Mouse (Mus musculus) hindbrain, embryonic 13.5 days (tissue): ENCODE results near the gene Slc38a9. TPM values are rescaled to one million over a fixed set of nuclear protein-coding genes. Genes with fewer than 3 reads are reported as not detected.

ENCODE experiments used
- ATAC-seq: fragments of 200-750 bp; cut with Nextera tagmentation; 2 replicates; pipeline ENCODE4 v1.8.0; 2017; ENCODE audit warnings: moderate TSS enrichment; ENCODE audit not compliant: low FRiP score
- H3K27ac ChIP-seq: fragments of 300-500 bp; sonication (generic); 2 replicates; pipeline ENCODE4 v1.5.1; 2015; ENCODE audit warnings: inconsistent platforms, mild to moderate bottlenecking, moderate library complexity
- H3K27me3 ChIP-seq: fragments of 300-500 bp; sonication (generic); 2 replicates; pipeline ENCODE4 v1.6.1; 2015; ENCODE audit warnings: mild to moderate bottlenecking, inconsistent platforms
- H3K36me3 ChIP-seq: fragments of 300-500 bp; sonication (generic); 2 replicates; pipeline ENCODE4 v1.6.1; 2015; ENCODE audit warnings: mild to moderate bottlenecking, inconsistent platforms
- H3K4me1 ChIP-seq: fragments of 300-500 bp; sonication (generic); replicated peaks from 2 replicates; pipeline ENCODE4 v1.6.1; 2015; ENCODE audit warnings: inconsistent platforms
- H3K4me2 ChIP-seq: fragments of 300-500 bp; sonication (generic); 2 replicates; pipeline ENCODE4 v1.6.1; 2015; ENCODE audit warnings: inconsistent platforms, mild to moderate bottlenecking, moderate library complexity
- H3K4me3 ChIP-seq: fragments of 300-500 bp; sonication (generic); 2 replicates; pipeline ENCODE4 v1.5.1; 2015; ENCODE audit warnings: mild to moderate bottlenecking, inconsistent platforms
- H3K9ac ChIP-seq: fragments of 300-500 bp; sonication (generic); 2 replicates; pipeline ENCODE4 v1.6.1; 2015; ENCODE audit warnings: mild to moderate bottlenecking, inconsistent platforms
- H3K9me3 ChIP-seq: fragments of 300-500 bp; sonication (generic); 2 replicates; pipeline ENCODE4 v1.6.1; 2016; ENCODE audit warnings: inconsistent platforms
- WGBS: fragments of 180-500 bp; shearing (Covaris S2); methylation state at CpG from one replicate; pipeline ENCODE4 v1.1.7; 2015; 5-methylcytosine and 5-hydroxymethylcytosine counted together
- polyA plus RNA-seq: library from polyadenylated mRNA; unstranded; fragments of >200 nt; fragmentation: Nextera tagmentation; extraction: Ambion mirVana; gene quantifications from 2 replicates; pipeline ENCODE4 v1.2.1, GENCODE M21; 2015

Gene Slc38a9
- polyA plus RNA-seq, 1 experiment from 2014 or later: 26.6 TPM

GRCm38 (mm10) chr13:112751454-112752308 lies 91.1 kb downstream of the Slc38a9 start:
- H3K9me3 ChIP-seq: no peaks in the 10 kb centered on the region
- no peaks in the 10 kb centered on the region for H3K36me3 ChIP-seq
- H3K4me3 ChIP-seq: no peak overlapping the region
- 0 out of 2 replicates have a peak, but pooled peaks have one; percentile 36 for ATAC-seq
- H3K4me1 ChIP-seq: peaks cover 23% of the 10 kb centered on the region
- H3K9ac ChIP-seq: no peak overlapping the region
- no peaks in the 10 kb centered on the region for H3K27me3 ChIP-seq
- WGBS: 37% methylated on average over 18 of the region's 18 CpGs
- H3K27ac ChIP-seq: no peak overlapping the region
- H3K4me2 ChIP-seq: peak overlapping the region; percentile 29; the same call in 1 of the 2 replicates

GRCm38 (mm10) chr13:112752309-112752975 lies 91.9 kb downstream of the Slc38a9 start:
- H3K27me3 ChIP-seq: no peaks in the 10 kb centered on the region
- no peaks in the 10 kb centered on the region for H3K9me3 ChIP-seq
- 83% methylated on average over 11 of the region's 11 CpGs for WGBS
- no peak overlapping the region for H3K4me2 ChIP-seq
- H3K27ac ChIP-seq: no peak overlapping the region
- H3K4me1 ChIP-seq: peaks cover 23% of the 10 kb centered on the region
- no peak overlapping the region for H3K9ac ChIP-seq
- no peaks in the 10 kb centered on the region for H3K36me3 ChIP-seq
- H3K4me3 ChIP-seq: no peak overlapping the region
- no peak for ATAC-seq

- no peak for ATAC-seq
These were observed 93.0 kb downstream of the Slc38a9 start for GRCm38 (mm10) chr13:112753522-112753921.

GRCm38 (mm10) chr13:112754871-112755270 lies 94.3 kb downstream of the Slc38a9 start:
- peaks cover 23% of the 10 kb centered on the region for H3K4me1 ChIP-seq
- no peaks in the 10 kb centered on the region for H3K36me3 ChIP-seq
- no peak overlapping the region for H3K4me2 ChIP-seq
- H3K27me3 ChIP-seq: no peaks in the 10 kb centered on the region
- no peak for ATAC-seq
- no peak overlapping the region for H3K9ac ChIP-seq
- no peaks in the 10 kb centered on the region for H3K9me3 ChIP-seq
- H3K27ac ChIP-seq: no peak overlapping the region
- H3K4me3 ChIP-seq: no peak overlapping the region
- WGBS: 34% methylated on average over 4 of the region's 4 CpGs

More at GRCm38 (mm10) chr13:112753522-112753921, 93.0 kb downstream of the Slc38a9 start:
- H3K27ac ChIP-seq: no peak overlapping the region
- H3K4me3 ChIP-seq: no peak overlapping the region
- H3K9me3 ChIP-seq: no peaks in the 10 kb centered on the region
- no peaks in the 10 kb centered on the region for H3K27me3 ChIP-seq
- 88% methylated on average over 9 of the region's 9 CpGs for WGBS
- H3K36me3 ChIP-seq: no peaks in the 10 kb centered on the region
- H3K4me2 ChIP-seq: no peak overlapping the region
- H3K9ac ChIP-seq: no peak overlapping the region
- H3K4me1 ChIP-seq: peaks cover 23% of the 10 kb centered on the region

GRCm38 (mm10) chr13:112755507-112756010 lies 95.0 kb downstream of the Slc38a9 start:
- H3K9ac ChIP-seq: no peak overlapping the region
- H3K4me1 ChIP-seq: peaks cover 23% of the 10 kb centered on the region
- no peaks in the 10 kb centered on the region for H3K27me3 ChIP-seq
- H3K4me3 ChIP-seq: no peak overlapping the region
- 0 out of 2 replicates have a peak overlapping the region, but pooled peaks have one; percentile 15 for H3K4me2 ChIP-seq
- H3K27ac ChIP-seq: peak overlapping the region; percentile 23; the same call in 1 of the 2 replicates
- WGBS: 44% methylated on average over 11 of the region's 11 CpGs
- no peaks in the 10 kb centered on the region for H3K9me3 ChIP-seq
- H3K36me3 ChIP-seq: no peaks in the 10 kb centered on the region
- peak; percentile 76 for ATAC-seq

- 89% methylated on average over 9 of the region's 9 CpGs for WGBS
- H3K27ac ChIP-seq: no peak overlapping the region
- H3K9me3 ChIP-seq: no peaks in the 10 kb centered on the region
- peaks cover 12% of the 10 kb centered on the region for H3K4me1 ChIP-seq
- H3K36me3 ChIP-seq: no peaks in the 10 kb centered on the region
- no peak overlapping the region for H3K9ac ChIP-seq
- no peak overlapping the region for H3K4me3 ChIP-seq
- no peaks in the 10 kb centered on the region for H3K27me3 ChIP-seq
- ATAC-seq: no peak
- H3K4me2 ChIP-seq: no peak overlapping the region
These were observed 96.8 kb downstream of the Slc38a9 start for GRCm38 (mm10) chr13:112757395-112757794.

- 89% methylated on average over 6 of the region's 6 CpGs for WGBS
- peaks cover 12% of the 10 kb centered on the region for H3K4me1 ChIP-seq
These were observed 98.1 kb downstream of the Slc38a9 start for GRCm38 (mm10) chr13:112758546-112759090.

GRCm38 (mm10) chr13:112759364-112759763 lies 98.8 kb downstream of the Slc38a9 start:
- no peak overlapping the region for H3K4me3 ChIP-seq
- ATAC-seq: no peak
- H3K9ac ChIP-seq: no peak overlapping the region
- no peaks in the 10 kb centered on the region for H3K27me3 ChIP-seq
- no peak overlapping the region for H3K27ac ChIP-seq
- WGBS: 84% methylated on average over 9 of the region's 9 CpGs
- no peaks in the 10 kb centered on the region for H3K36me3 ChIP-seq
- H3K4me1 ChIP-seq: peaks cover 12% of the 10 kb centered on the region
- no peaks in the 10 kb centered on the region for H3K9me3 ChIP-seq
- H3K4me2 ChIP-seq: no peak overlapping the region

More at GRCm38 (mm10) chr13:112758546-112759090, 98.1 kb downstream of the Slc38a9 start:
- Histone ChIP-seq H3K27me3 (no peaks in the 10 kb centered on the region), H3K36me3 (no peaks in the 10 kb centered on the region), H3K27ac (no peak overlapping the region), H3K4me2 (no peak overlapping the region), H3K4me3 (no peak overlapping the region), H3K9ac (no peak overlapping the region), H3K9me3 (no peaks in the 10 kb centered on the region)
- no peak for ATAC-seq

- ATAC-seq: no peak
- no peak overlapping the region for H3K27ac ChIP-seq
These were observed 99.4 kb downstream of the Slc38a9 start for GRCm38 (mm10) chr13:112759777-112760537.

GRCm38 (mm10) chr13:112760538-112760881 lies 100.0 kb downstream of the Slc38a9 start:
- Histone ChIP-seq H3K4me2 (no peak overlapping the region), H3K27ac (no peak overlapping the region), H3K27me3 (no peaks in the 10 kb centered on the region), H3K4me1 (peaks cover 7% of the 10 kb centered on the region), H3K9ac (no peak overlapping the region), H3K4me3 (no peak overlapping the region), H3K9me3 (no peaks in the 10 kb centered on the region), H3K36me3 (no peaks in the 10 kb centered on the region)
- 39% methylated on average over 1 of the region's 1 CpGs for WGBS
- ATAC-seq: no peak

More at GRCm38 (mm10) chr13:112759777-112760537, 99.4 kb downstream of the Slc38a9 start:
- Histone ChIP-seq H3K27me3 (no peaks in the 10 kb centered on the region), H3K4me3 (no peak overlapping the region), H3K4me1 (peaks cover 10% of the 10 kb centered on the region), H3K9ac (no peak overlapping the region), H3K4me2 (no peak overlapping the region), H3K36me3 (no peaks in the 10 kb centered on the region), H3K9me3 (no peaks in the 10 kb centered on the region)
- WGBS: 80% methylated on average over 15 of the region's 15 CpGs

GRCm38 (mm10) chr13:112761787-112762186 lies 101.2 kb downstream of the Slc38a9 start:
- no peak overlapping the region for H3K27ac ChIP-seq
- H3K27me3 ChIP-seq: no peaks in the 10 kb centered on the region
- H3K4me3 ChIP-seq: no peak overlapping the region
- H3K9ac ChIP-seq: no peak overlapping the region
- WGBS: 68% methylated on average over 1 of the region's 1 CpGs
- H3K9me3 ChIP-seq: 0 out of 2 replicates have a peak, but pooled peaks cover 10% of the 10 kb centered on the region
- H3K36me3 ChIP-seq: no peaks in the 10 kb centered on the region
- ATAC-seq: no peak
- no peak overlapping the region for H3K4me2 ChIP-seq
- H3K4me1 ChIP-seq: no peaks in the 10 kb centered on the region
